Mouse (Mus musculus) stomach, embryonic 15.5 days (tissue): Measurements from ENCODE around the gene Eif2b2. TPM values are rescaled to one million over a fixed set of nuclear protein-coding genes. Genes with fewer than 3 reads are reported as not detected.

Experiments used
- ATAC-seq: fragments of 200-750 bp; cut with Nextera tagmentation; 2 replicates; pipeline ENCODE4 v1.8.0; 2017; ENCODE audit warnings: low read depth, moderate number of reproducible peaks, moderate TSS enrichment; ENCODE audit not compliant: insufficient read depth, low FRiP score
- H3K27ac ChIP-seq: fragments of 300-500 bp; sonication (generic); 2 replicates; pipeline ENCODE4 v1.5.1; 2015; ENCODE audit warnings: mild to moderate bottlenecking, inconsistent platforms
- H3K27me3 ChIP-seq: fragments of 300-500 bp; sonication (generic); replicated peaks from 2 replicates; pipeline ENCODE4 v1.6.1; 2015; ENCODE audit warnings: inconsistent platforms
- H3K36me3 ChIP-seq: fragments of 300-500 bp; sonication (generic); 2 replicates; pipeline ENCODE4 v1.6.1; 2015; ENCODE audit warnings: inconsistent platforms
- H3K4me1 ChIP-seq: fragments of 300-500 bp; sonication (generic); 2 replicates; pipeline ENCODE4 v1.6.1; 2015; ENCODE audit warnings: inconsistent platforms
- H3K4me2 ChIP-seq: fragments of 300-500 bp; sonication (generic); 2 replicates; pipeline ENCODE4 v1.6.1; 2015; ENCODE audit warnings: mild to moderate bottlenecking, inconsistent platforms
- H3K4me3 ChIP-seq: fragments of 300-500 bp; sonication (generic); replicated peaks from 2 replicates; pipeline ENCODE4 v1.5.1; 2015; ENCODE audit warnings: inconsistent platforms
- H3K9ac ChIP-seq: fragments of 300-500 bp; sonication (generic); 2 replicates; pipeline ENCODE4 v1.6.1; 2015; ENCODE audit warnings: inconsistent platforms
- H3K9me3 ChIP-seq: fragments of 300-500 bp; sonication (generic); 2 replicates; pipeline ENCODE4 v1.6.1; 2016; ENCODE audit warnings: inconsistent platforms
- WGBS: fragments of 180-500 bp; shearing (Covaris S2); methylation state at CpG from one replicate; pipeline ENCODE4 v1.1.7; 2015; 5-methylcytosine and 5-hydroxymethylcytosine counted together
- polyA plus RNA-seq: library from polyadenylated mRNA; unstranded; fragments of >200 nt; fragmentation: Nextera tagmentation; extraction: Ambion mirVana; gene quantifications from 2 replicates; pipeline ENCODE4 v1.2.1, GENCODE M21; 2015

Gene Eif2b2
- 76.7 and 78.1 TPM in 2 replicates for polyA plus RNA-seq

GRCm38 (mm10) chr12:85219236-85219904 is at the start of gene Eif2b2:
Eif2b2 (plus strand) TSS chr12:85219481.
- Histone ChIP-seq H3K36me3 (peaks cover 16% of the 10 kb centered on the region), H3K27me3 (no peaks in the 10 kb centered on the region), H3K9me3 (no peaks in the 10 kb centered on the region), H3K9ac (peak within 1 kb of the TSS; percentile 47), H3K4me1 (peaks cover 15% of the 10 kb centered on the region; the same call in 1 of the 2 replicates), H3K4me2 (peak within 1 kb of the TSS; percentile 86), H3K27ac (peak within 1 kb of the TSS; percentile 67), H3K4me3 (peak within 1 kb of the TSS; percentile 59)
- peak; percentile 99 for ATAC-seq
- WGBS = under 1% methylated on average over 54 of the region's 54 CpGs

GRCm38 (mm10) chr12:85169877-85170276 is 49.4 kb upstream of the Eif2b2 start:
- ATAC-seq = no peak
- Histone ChIP-seq H3K4me3 (no peak overlapping the region), H3K4me1 (peaks cover 19% of the 10 kb centered on the region; the same call in 1 of the 2 replicates), H3K9me3 (no peaks in the 10 kb centered on the region), H3K27me3 (no peaks in the 10 kb centered on the region), H3K36me3 (peaks cover 3% of the 10 kb centered on the region; the same call in 1 of the 2 replicates), H3K27ac (no peak overlapping the region), H3K9ac (no peak overlapping the region), H3K4me2 (0 out of 2 replicates have a peak overlapping the region, but pooled peaks have one; percentile 29)
- WGBS = 72% methylated on average over 3 of the region's 3 CpGs

- H3K27me3 ChIP-seq = no peaks in the 10 kb centered on the region
- no peak overlapping the region for H3K4me2 ChIP-seq
- no peak overlapping the region for H3K9ac ChIP-seq
- ATAC-seq = no peak
- H3K36me3 ChIP-seq = peaks cover 3% of the 10 kb centered on the region; the same call in 1 of the 2 replicates
- no peak overlapping the region for H3K4me3 ChIP-seq
- H3K9me3 ChIP-seq = no peaks in the 10 kb centered on the region
- no peak overlapping the region for H3K27ac ChIP-seq
- H3K4me1 ChIP-seq = peaks cover 25% of the 10 kb centered on the region
- WGBS = 85% methylated on average over 11 of the region's 11 CpGs
Observed at GRCm38 (mm10) chr12:85170284-85170947, 48.9 kb upstream of the Eif2b2 start.

GRCm38 (mm10) chr12:85170948-85171307 is 48.4 kb upstream of the Eif2b2 start:
- ATAC-seq = no peak
- H3K9ac ChIP-seq = no peak overlapping the region
- peaks cover 3% of the 10 kb centered on the region; the same call in 1 of the 2 replicates for H3K36me3 ChIP-seq
- peaks cover 30% of the 10 kb centered on the region for H3K4me1 ChIP-seq
- H3K9me3 ChIP-seq = no peaks in the 10 kb centered on the region
- H3K4me3 ChIP-seq = no peak overlapping the region
- H3K27ac ChIP-seq = no peak overlapping the region
- H3K4me2 ChIP-seq = no peak overlapping the region
- WGBS = 78% methylated on average over 3 of the region's 3 CpGs
- H3K27me3 ChIP-seq = no peaks in the 10 kb centered on the region

- H3K4me1 ChIP-seq = peaks cover 45% of the 10 kb centered on the region
Observed at GRCm38 (mm10) chr12:85174016-85174415, 45.3 kb upstream of the Eif2b2 start.

GRCm38 (mm10) chr12:85175087-85175675 is 44.1 kb upstream of the Eif2b2 start:
- Histone ChIP-seq H3K4me3 (peak overlapping the region; percentile 47), H3K4me2 (peak overlapping the region; percentile 76), H3K9me3 (no peaks in the 10 kb centered on the region), H3K36me3 (0 out of 2 replicates have a peak, but pooled peaks cover 3% of the 10 kb centered on the region), H3K9ac (peak overlapping the region; percentile 21; the same call in 1 of the 2 replicates), H3K4me1 (peaks cover 38% of the 10 kb centered on the region), H3K27ac (peak overlapping the region; percentile 73; the same call in 1 of the 2 replicates), H3K27me3 (no peaks in the 10 kb centered on the region)
- WGBS = 33% methylated on average over 16 of the region's 16 CpGs
- no peak for ATAC-seq

More at GRCm38 (mm10) chr12:85174016-85174415, 45.3 kb upstream of the Eif2b2 start:
- Histone ChIP-seq H3K4me2 (peak overlapping the region; percentile 14; the same call in 1 of the 2 replicates), H3K27me3 (no peaks in the 10 kb centered on the region), H3K27ac (no peak overlapping the region), H3K9ac (no peak overlapping the region), H3K4me3 (no peak overlapping the region), H3K9me3 (no peaks in the 10 kb centered on the region), H3K36me3 (0 out of 2 replicates have a peak, but pooled peaks cover 3% of the 10 kb centered on the region)
- no peak for ATAC-seq
- WGBS = 64% methylated on average over 7 of the region's 7 CpGs

GRCm38 (mm10) chr12:85175926-85176845 is 43.1 kb upstream of the Eif2b2 start:
- peak overlapping the region; percentile 47 for H3K4me3 ChIP-seq
- H3K36me3 ChIP-seq = 0 out of 2 replicates have a peak, but pooled peaks cover 3% of the 10 kb centered on the region
- H3K27me3 ChIP-seq = 0 out of 2 replicates have a peak, but pooled peaks cover 2% of the 10 kb centered on the region
- 16% methylated on average over 11 of the region's 11 CpGs for WGBS
- H3K9ac ChIP-seq = peak overlapping the region; percentile 40
- peak overlapping the region; percentile 73 for H3K27ac ChIP-seq
- peaks cover 41% of the 10 kb centered on the region for H3K4me1 ChIP-seq
- peak; percentile 77 for ATAC-seq
- no peaks in the 10 kb centered on the region for H3K9me3 ChIP-seq
- H3K4me2 ChIP-seq = peak overlapping the region; percentile 76

GRCm38 (mm10) chr12:85176846-85177523 is 42.3 kb upstream of the Eif2b2 start:
- H3K27ac ChIP-seq = peak overlapping the region; percentile 73; the same call in 1 of the 2 replicates
- H3K9ac ChIP-seq = peak overlapping the region; percentile 40
- peak overlapping the region; percentile 76 for H3K4me2 ChIP-seq
- H3K27me3 ChIP-seq = 0 out of 2 replicates have a peak, but pooled peaks cover 3% of the 10 kb centered on the region
- 0 out of 2 replicates have a peak, but pooled peaks cover 3% of the 10 kb centered on the region for H3K36me3 ChIP-seq
- WGBS = 3% methylated on average over 32 of the region's 32 CpGs
- peak overlapping the region; percentile 47 for H3K4me3 ChIP-seq
- no peaks in the 10 kb centered on the region for H3K9me3 ChIP-seq
- H3K4me1 ChIP-seq = peaks cover 49% of the 10 kb centered on the region
- ATAC-seq = peak; percentile 62

GRCm38 (mm10) chr12:85177740-85178239 is 41.5 kb upstream of the Eif2b2 start, which contains the start of gene Pgf:
Pgf (minus strand) TSS chr12:85177790.
- Histone ChIP-seq H3K4me3 (peak within 1 kb of the TSS; percentile 47), H3K9me3 (no peaks in the 10 kb centered on the region), H3K36me3 (no peaks in the 10 kb centered on the region), H3K4me2 (peak within 1 kb of the TSS; percentile 76), H3K27ac (peak within 1 kb of the TSS; percentile 73; the same call in 1 of the 2 replicates), H3K27me3 (0 out of 2 replicates have a peak, but pooled peaks cover 3% of the 10 kb centered on the region), H3K4me1 (peaks cover 53% of the 10 kb centered on the region), H3K9ac (peak within 1 kb of the TSS; percentile 40)
- ATAC-seq = no peak
- 79% methylated on average over 10 of the region's 10 CpGs for WGBS

GRCm38 (mm10) chr12:85178294-85178693 is 41.0 kb upstream of the Eif2b2 start:
- ATAC-seq = no peak
- Histone ChIP-seq H3K4me3 (no peak overlapping the region), H3K9ac (no peak overlapping the region), H3K36me3 (no peaks in the 10 kb centered on the region), H3K27me3 (0 out of 2 replicates have a peak, but pooled peaks cover 3% of the 10 kb centered on the region), H3K4me1 (peaks cover 53% of the 10 kb centered on the region), H3K9me3 (no peaks in the 10 kb centered on the region), H3K27ac (no peak overlapping the region), H3K4me2 (no peak overlapping the region)
- WGBS = 81% methylated on average over 2 of the region's 2 CpGs
